Mouse (Mus musculus) liver, adult 2 months (tissue): ENCODE measurements around the gene Acox2. TPM values are rescaled to one million over a fixed set of nuclear protein-coding genes. Genes with fewer than 3 reads are reported as not detected.
A peak's percentile ranks its signal among the peaks of the same experiment; 100 is the strongest.

Source experiments
- DNase-seq: peaks from one replicate; pipeline ENCODE4 v3.0.0-alpha.2; 2011; ENCODE audit warnings: low read depth, low spot score; ENCODE audit errors: extremely low read depth
- H3K27ac ChIP-seq: fragments of 200-500 bp; replicated peaks from 2 replicates; pipeline ENCODE4 v1.5.1; 2012; ENCODE audit warnings: low read depth, mild to moderate bottlenecking, control low read depth, inconsistent platforms, low read length; ENCODE audit not compliant: insufficient read depth
- H3K27me3 ChIP-seq: fragments of 200-500 bp; 2 replicates; pipeline ENCODE4 v1.6.1; 2012; ENCODE audit warnings: mild to moderate bottlenecking, moderate library complexity, low read length, inconsistent platforms; ENCODE audit not compliant: control insufficient read depth, insufficient read depth
- H3K36me3 ChIP-seq: fragments of 200-500 bp; 2 replicates; pipeline ENCODE4 v1.6.1; 2012; ENCODE audit warnings: low read length, inconsistent platforms; ENCODE audit not compliant: control insufficient read depth, insufficient read depth
- H3K4me1 ChIP-seq: fragments of 200-500 bp; 2 replicates; pipeline ENCODE4 v1.6.1; 2011; ENCODE audit warnings: low read length; ENCODE audit not compliant: control insufficient read depth, insufficient read depth
- H3K4me3 ChIP-seq: fragments of 200-500 bp; 2 replicates; pipeline ENCODE4 v1.5.1; 2011; ENCODE audit warnings: low read depth, mild to moderate bottlenecking, control low read depth, low read length, moderate library complexity; ENCODE audit not compliant: insufficient read depth
- H3K79me2 ChIP-seq: fragments of 200-500 bp; 2 replicates; pipeline ENCODE4 v1.6.1; 2012; ENCODE audit warnings: inconsistent platforms, mild to moderate bottlenecking, low read length, moderate library complexity; ENCODE audit not compliant: control insufficient read depth, insufficient read depth
- H3K9ac ChIP-seq: fragments of 200-500 bp; 2 replicates; pipeline ENCODE4 v1.6.1; 2012; ENCODE audit warnings: low read depth, mild to moderate bottlenecking, control low read depth, inconsistent platforms, low read length
- CTCF ChIP-seq: fragments of 200-500 bp; IDR thresholded peaks from 2 replicates; pipeline ENCODE4 v1.5.1; 2011; ENCODE audit warnings: low read depth, low read length, control low read depth
- POLR2A ChIP-seq: fragments of 200-500 bp; IDR thresholded peaks from 2 replicates; pipeline ENCODE4 v1.6.1; 2011; ENCODE audit warnings: low read length, control low read depth; ENCODE audit not compliant: insufficient read depth; ENCODE audit errors: extremely low read depth
- WGBS: fragments of 180-500 bp; shearing (Covaris S2); methylation state at CpG from one replicate; pipeline ENCODE4 v1.1.7; 2018; 5-methylcytosine and 5-hydroxymethylcytosine counted together
- polyA plus RNA-seq: library from polyadenylated mRNA; depleted of rRNA; stranded (reverse); fragments of >200 nt; gene quantifications from 2 replicates; pipeline ENCODE4 v1.2.3, GENCODE M21; 2012
- total RNA-seq: library from RNA; depleted of rRNA; stranded (reverse); fragments of >200 nt; gene quantifications from 2 replicates; pipeline ENCODE4 v1.2.3, GENCODE M21; 2014

The Acox2 gene
- total and polyA plus RNA-seq, 2 experiments = 213 to 301 TPM

GRCm38 (mm10) chr14:8232155-8232910 lies 26.8 kb downstream of the Acox2 start:
- 88% methylated on average over 6 of the region's 6 CpGs for WGBS
- no peaks in the 10 kb centered on the region for H3K27me3 ChIP-seq

GRCm38 (mm10) chr14:8229367-8230019 lies 29.7 kb downstream of the Acox2 start:
- Histone ChIP-seq H3K36me3 (peaks cover 68% of the 10 kb centered on the region), H3K27me3 (no peaks in the 10 kb centered on the region), H3K9ac (no peak overlapping the region), H3K79me2 (peaks cover 2% of the 10 kb centered on the region; the same call in 1 of the 2 replicates), H3K4me3 (no peak overlapping the region), H3K27ac (no peak overlapping the region), H3K4me1 (no peaks in the 10 kb centered on the region)
- DNase-seq = no peak
- TF ChIP-seq POLR2A (no peak), CTCF (no peak)
- 87% methylated on average over 9 of the region's 9 CpGs for WGBS

More at GRCm38 (mm10) chr14:8232155-8232910, 26.8 kb downstream of the Acox2 start:
- H3K4me3 ChIP-seq = no peak overlapping the region
- no peak overlapping the region for H3K27ac ChIP-seq
- DNase-seq = no peak
- no peaks in the 10 kb centered on the region; the same call in 1 of the 2 replicates for H3K79me2 ChIP-seq
- H3K36me3 ChIP-seq = peaks cover 61% of the 10 kb centered on the region
- H3K9ac ChIP-seq = no peak overlapping the region
- no peak for TF ChIP-seq POLR2A
- TF ChIP-seq CTCF = no peak
- H3K4me1 ChIP-seq = no peaks in the 10 kb centered on the region

GRCm38 (mm10) chr14:8224805-8225204 lies 34.3 kb downstream of the Acox2 start:
- Histone ChIP-seq H3K27ac (no peak overlapping the region), H3K4me3 (no peak overlapping the region), H3K4me1 (peaks cover under 1% of the 10 kb centered on the region; the same call in 1 of the 2 replicates), H3K27me3 (no peaks in the 10 kb centered on the region), H3K36me3 (peaks cover 52% of the 10 kb centered on the region), H3K79me2 (peaks cover 3% of the 10 kb centered on the region; the same call in 1 of the 2 replicates), H3K9ac (no peak overlapping the region)
- 41% methylated on average over 2 of the region's 2 CpGs for WGBS
- no peak for DNase-seq
- no peak for TF ChIP-seq CTCF
- TF ChIP-seq POLR2A = no peak

GRCm38 (mm10) chr14:8223506-8224293 lies 35.5 kb downstream of the Acox2 start:
- no peak for DNase-seq
- H3K9ac ChIP-seq = no peak overlapping the region
- 87% methylated on average over 10 of the region's 10 CpGs for WGBS

GRCm38 (mm10) chr14:8222561-8222960 lies 36.6 kb downstream of the Acox2 start:
- H3K27ac ChIP-seq = no peak overlapping the region
- 63% methylated on average over 16 of the region's 16 CpGs for WGBS
- peaks cover 30% of the 10 kb centered on the region for H3K36me3 ChIP-seq
- peaks cover 3% of the 10 kb centered on the region; the same call in 1 of the 2 replicates for H3K4me1 ChIP-seq
- no peak for TF ChIP-seq CTCF
- no peaks in the 10 kb centered on the region for H3K27me3 ChIP-seq
- DNase-seq = peak; percentile 74
- peaks cover 8% of the 10 kb centered on the region; the same call in 1 of the 2 replicates for H3K79me2 ChIP-seq
- no peak overlapping the region for H3K4me3 ChIP-seq
- no peak overlapping the region for H3K9ac ChIP-seq

More at GRCm38 (mm10) chr14:8223506-8224293, 35.5 kb downstream of the Acox2 start:
- Histone ChIP-seq H3K27me3 (no peaks in the 10 kb centered on the region), H3K4me1 (peaks cover 3% of the 10 kb centered on the region; the same call in 1 of the 2 replicates), H3K36me3 (peaks cover 41% of the 10 kb centered on the region), H3K79me2 (peaks cover 5% of the 10 kb centered on the region; the same call in 1 of the 2 replicates), H3K27ac (no peak overlapping the region), H3K4me3 (no peak overlapping the region)
- TF ChIP-seq CTCF = no peak
- no peak for TF ChIP-seq POLR2A
